Mouse (Mus musculus) kidney, adult 2 months (tissue): ENCODE measurements at regions not wholly inside any gene's neighbourhood (a gene's known extent, or its start where the extent isn't known, plus 50 kb on each side); places are given as distances from the start of the nearest gene placed in this dataset.

Source experiments
- CTCF ChIP-seq: fragments of 200-500 bp; conservative IDR thresholded peaks from 2 replicates; pipeline ENCODE4 v1.5.1; 2011; ENCODE audit warnings: low read depth, mild to moderate bottlenecking, control low read depth, low read length, moderate library complexity, mixed read lengths; ENCODE audit not compliant: insufficient read depth, insufficient read length
- POLR2A ChIP-seq: fragments of 200-500 bp; IDR thresholded peaks from one replicate; pipeline ENCODE4 v1.6.1; 2011; ENCODE audit warnings: low read depth, low read length, control low read depth

DNA sequence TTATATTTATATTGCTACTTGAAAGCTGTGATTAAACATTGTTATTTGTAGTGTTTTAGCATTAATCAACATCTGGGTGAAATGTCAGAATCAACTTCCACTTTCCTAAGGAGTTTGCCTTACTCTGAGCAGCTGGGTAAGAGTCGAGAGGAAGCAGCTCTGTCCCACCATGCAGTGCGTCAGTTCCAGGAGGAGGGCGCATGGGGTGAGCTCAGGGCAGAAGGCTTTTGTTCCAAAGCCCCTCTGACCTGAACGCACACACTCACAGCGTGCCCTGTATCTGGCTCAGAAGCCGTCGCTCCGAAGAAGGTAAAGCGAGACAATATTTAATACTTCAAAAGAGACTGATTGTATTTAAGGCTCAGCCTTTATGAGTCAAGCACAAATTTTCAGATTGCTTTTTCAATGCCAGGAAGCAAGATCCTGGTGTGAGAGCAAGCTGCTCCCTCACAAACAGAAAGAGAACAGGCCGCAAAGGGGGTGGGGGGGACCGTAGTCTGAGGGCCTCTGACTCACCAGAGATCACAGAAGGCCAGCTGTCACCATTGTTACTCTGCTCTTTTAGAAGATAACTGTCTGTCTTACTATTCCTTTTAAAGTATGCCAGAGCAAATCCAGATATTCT lies 143.6 kb upstream of the Adgrl4 start:
- TF ChIP-seq CTCF (no peak), POLR2A (no peak)
